Mouse (Mus musculus) adrenal gland, adult (tissue): ENCODE data around the gene Gucy2f.
"Not testable (repeated sequence)": the region's sequence is repeated elsewhere in the genome, so short reads cannot be mapped to it uniquely, and the experiment has no call there.

ENCODE experiments used
- DNase-seq, 2 experiments: peaks; one replicate each; pipeline ENCODE4 v3.0.0; 2022 to 2023; ENCODE audit warnings: low spot score in 1 of 2; ENCODE audit not compliant: inconsistent age in 2 of 2

Gene Gucy2f

GRCm38 (mm10) chrX:142196831-142197230 is at the start of gene Gucy2f:
TSS of gene Gucy2f (minus strand) at chrX:142196931.
- no peak for DNase-seq

GRCm38 (mm10) chrX:142245682-142246327 is 49.1 kb upstream of the Gucy2f start:
- DNase-seq, result no peak

GRCm38 (mm10) chrX:142237101-142237500 is 40.4 kb upstream of the Gucy2f start:
- DNase-seq, result no peak

- DNase-seq, result not testable (repeated sequence)
These were observed 39.4 kb upstream of the Gucy2f start for GRCm38 (mm10) chrX:142236146-142236545.

DNA sequence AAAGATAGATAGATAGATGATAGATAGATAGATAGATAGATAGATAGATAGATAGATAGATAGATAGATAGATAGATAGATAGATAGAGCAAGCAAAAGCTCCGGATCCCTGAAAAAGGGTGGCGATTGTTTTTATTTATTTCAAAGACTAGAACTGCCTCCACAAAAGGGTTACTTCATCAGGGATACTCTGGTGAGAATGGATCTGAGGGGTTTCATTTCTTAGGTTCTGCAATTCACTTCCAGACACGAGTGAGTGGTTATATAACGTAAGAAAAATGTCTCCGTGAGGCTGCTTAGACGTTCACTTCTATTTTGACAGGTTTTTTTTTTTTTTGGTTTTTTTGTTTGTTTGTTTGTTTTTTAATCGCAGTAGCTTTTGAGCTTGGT is 32.0 kb upstream of the Gucy2f start:
- no peak for DNase-seq

DNA sequence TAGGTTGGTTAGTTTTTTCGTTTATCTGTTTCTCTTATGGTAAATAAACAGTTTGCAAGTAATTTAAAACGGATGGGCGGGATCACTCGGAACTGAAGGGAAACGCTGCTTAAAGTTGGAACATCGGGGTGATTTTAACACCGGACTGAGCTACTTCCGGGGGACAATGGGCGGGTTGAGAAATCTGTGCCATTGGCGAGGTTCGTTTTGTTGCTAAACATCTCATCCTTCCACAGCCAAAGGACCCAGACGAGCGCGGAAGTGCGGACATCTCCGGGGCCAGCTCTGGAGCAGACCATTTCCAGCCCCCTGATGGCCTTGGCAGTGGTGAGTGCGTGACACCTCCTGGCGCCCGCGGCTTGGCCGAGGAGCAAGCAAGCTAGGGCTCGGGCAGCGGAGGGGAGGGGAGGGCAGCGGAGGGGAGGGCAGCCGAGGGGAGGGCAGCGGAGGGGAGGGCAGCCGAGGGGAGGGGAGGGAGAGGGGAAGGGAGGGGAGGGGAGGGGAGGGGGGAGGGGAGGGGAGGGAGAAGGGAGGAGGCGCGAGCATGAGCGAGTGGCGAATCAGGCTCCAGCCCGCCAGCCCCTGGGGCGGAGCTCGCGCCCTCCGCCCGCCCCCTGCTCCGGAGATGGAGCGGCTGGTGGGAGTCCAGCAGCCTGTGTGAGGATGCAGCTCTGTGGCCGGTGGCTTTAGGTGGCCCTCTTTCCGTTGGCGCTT is 31.5 kb upstream of the Gucy2f start:
- DNase-seq, result peak; percentile 79 to 93

GRCm38 (mm10) chrX:142227398-142228054 is 30.8 kb upstream of the Gucy2f start:
- peak in 1 of 2 experiments; percentile 33 for DNase-seq

GRCm38 (mm10) chrX:142226542-142226941 is 29.8 kb upstream of the Gucy2f start, which contains the start of gene Nxt2:
TSS of gene Nxt2 (plus strand) at chrX:142226770.
- no peak for DNase-seq

DNA sequence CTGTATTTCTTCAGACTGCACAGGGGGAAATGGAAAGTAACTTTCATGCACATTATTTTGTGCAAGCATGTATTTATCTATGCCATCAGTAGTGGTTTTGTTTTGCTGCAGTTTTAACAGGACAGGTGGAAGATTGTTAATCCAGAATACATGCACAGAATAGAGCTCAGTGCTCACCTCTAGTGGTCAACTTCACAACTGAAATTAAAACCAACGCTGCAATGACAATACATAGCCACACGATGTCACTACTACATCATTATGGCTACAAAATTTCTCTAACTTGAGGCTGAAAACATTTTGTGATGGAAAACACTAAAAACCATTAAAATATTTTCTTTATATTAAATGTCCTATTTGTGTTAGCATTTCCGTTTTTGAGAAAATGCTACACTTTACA is 3.6 kb upstream of the Gucy2f start:
- DNase-seq, result peak; percentile 9 to 71

GRCm38 (mm10) chrX:142195551-142195950 is 1.2 kb downstream of the Gucy2f start:
- no peak for DNase-seq

- no peak for DNase-seq
These were observed 2.3 kb downstream of the Gucy2f start for GRCm38 (mm10) chrX:142194420-142194819.

- DNase-seq, result no peak
These were observed 6.4 kb downstream of the Gucy2f start for GRCm38 (mm10) chrX:142190355-142190754.

DNA sequence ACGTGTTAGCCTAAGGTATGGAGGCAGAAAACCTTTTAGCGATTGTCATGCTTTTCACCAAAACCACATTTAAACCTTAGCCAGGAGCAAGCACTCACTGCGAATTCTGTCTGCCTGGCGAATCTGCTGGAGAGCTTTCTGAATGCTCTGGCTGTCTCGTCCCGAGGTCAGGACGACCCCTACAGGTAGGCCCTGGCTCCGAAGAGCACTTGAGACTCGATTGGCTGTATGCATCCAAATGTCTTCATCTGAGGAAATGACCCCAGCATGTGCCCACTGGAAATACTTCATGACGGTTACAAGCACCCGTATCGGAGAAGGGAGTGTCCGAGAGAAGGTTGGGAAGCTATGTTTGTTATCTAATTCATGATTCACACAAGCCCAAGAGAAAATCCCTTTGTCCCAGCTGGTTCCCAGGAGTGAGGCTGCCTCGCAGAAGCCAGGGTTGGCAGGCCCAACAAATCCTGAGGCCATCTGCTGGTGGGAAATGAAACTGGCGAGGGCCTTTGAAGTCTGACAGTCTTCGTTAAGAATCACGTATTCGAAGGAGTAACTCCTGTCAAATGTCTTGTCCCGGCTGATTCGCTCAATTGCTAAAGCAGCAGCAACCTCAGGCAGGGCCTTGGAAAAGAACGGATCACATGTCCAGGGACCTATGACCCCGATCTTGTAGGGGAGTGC is 7.6 kb downstream of the Gucy2f start:
- DNase-seq, result peak; percentile 30 to 74

GRCm38 (mm10) chrX:142182026-142182425 is 14.7 kb downstream of the Gucy2f start:
- DNase-seq, result no peak

- DNase-seq, result no peak
These were observed 19.8 kb downstream of the Gucy2f start for GRCm38 (mm10) chrX:142176981-142177380.

DNA sequence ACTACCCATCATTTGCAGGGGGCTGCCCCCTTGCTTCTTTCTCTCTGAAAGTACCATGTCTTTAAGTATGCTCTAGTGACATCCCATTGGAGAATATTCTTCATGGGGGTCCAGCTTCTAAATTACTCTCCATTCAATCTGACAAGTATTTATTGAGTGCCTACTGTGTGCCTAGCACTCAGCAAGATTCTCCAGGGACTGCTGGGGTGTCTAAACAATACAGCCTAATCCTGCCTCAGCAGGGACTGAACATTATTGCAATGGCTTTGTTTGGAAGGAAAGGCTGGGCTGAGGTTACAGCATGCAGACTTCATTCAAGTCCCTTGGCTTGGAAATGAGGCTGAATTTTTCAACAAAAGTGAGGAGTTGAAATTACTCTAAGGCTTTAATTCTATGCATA is 81.0 kb downstream of the Gucy2f start:
- no peak for DNase-seq

GRCm38 (mm10) chrX:142111236-142111635 is 85.5 kb downstream of the Gucy2f start:
- DNase-seq, result no peak

DNA sequence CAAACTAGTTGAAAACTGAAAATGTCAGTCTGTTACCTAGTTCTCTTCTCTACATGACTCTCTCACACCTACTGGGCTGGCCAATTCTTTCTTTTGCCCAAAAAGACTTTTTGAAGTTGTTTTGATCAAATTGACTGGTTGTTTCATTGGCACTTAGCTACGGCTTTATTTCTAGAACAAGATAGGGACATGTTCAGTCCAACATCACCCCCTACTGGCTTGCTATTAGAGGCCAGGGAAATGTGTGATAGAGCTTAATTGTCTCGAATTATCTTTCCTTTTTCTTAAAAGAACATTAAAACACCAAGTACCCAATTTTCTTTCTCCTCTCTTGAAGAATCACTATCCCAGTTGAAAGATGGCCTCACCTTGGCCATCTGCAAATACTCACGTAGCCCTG is 99.8 kb downstream of the Gucy2f start:
- DNase-seq, result peak; percentile 2 to 67

DNA sequence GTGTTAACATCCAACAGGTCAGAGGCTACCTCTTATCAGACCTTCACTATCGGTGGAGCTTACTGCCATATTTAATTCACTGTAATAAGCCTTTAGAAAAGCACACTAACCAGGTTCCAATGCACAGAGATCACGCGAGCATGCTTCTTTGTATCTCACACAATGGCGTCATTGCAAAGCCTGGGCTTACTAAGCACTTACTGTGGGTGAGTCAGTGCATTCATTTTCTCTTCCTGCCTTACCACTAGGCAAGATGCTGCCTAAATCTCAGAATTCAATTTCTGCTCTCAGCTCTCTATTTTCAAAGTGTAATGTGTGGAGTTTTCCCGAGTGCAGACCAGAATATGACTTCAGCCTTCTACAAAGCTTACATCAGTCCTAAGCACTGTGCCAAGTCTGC is 101.2 kb downstream of the Gucy2f start:
- DNase-seq, result no peak

- peak in 1 of 2 experiments; percentile 37 for DNase-seq
These were observed 134.1 kb downstream of the Gucy2f start for GRCm38 (mm10) chrX:142062585-142062984.
